Mouse (Mus musculus): ENCODE measurements at regions not wholly inside any gene's neighbourhood (a gene's known extent, or its start where the extent isn't known, plus 50 kb on each side); places are given as distances from the start of the nearest gene placed in this dataset.

DNA sequence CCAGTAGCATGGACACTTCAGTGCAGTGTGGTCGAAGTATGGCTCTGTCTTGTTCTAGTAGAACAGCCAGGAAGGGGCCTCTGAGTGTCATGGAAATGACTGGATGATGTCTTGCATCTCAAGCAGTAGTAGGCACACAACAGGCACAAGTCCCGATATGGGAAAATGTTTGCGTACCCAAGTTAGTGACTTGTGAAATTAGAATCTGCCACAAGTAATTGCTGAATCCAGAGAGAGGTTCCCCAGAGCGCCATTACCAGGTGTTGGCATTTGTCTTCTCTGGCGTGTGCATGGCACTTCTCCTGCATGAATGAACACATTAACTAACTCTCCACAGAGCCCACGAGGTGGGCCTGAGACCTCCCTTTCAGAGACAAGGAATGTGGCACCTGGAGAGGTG is 199.3 kb downstream of the Ackr3 start:
- no peak for DNase-seq (ENCODE audit: low spot score)

DNA sequence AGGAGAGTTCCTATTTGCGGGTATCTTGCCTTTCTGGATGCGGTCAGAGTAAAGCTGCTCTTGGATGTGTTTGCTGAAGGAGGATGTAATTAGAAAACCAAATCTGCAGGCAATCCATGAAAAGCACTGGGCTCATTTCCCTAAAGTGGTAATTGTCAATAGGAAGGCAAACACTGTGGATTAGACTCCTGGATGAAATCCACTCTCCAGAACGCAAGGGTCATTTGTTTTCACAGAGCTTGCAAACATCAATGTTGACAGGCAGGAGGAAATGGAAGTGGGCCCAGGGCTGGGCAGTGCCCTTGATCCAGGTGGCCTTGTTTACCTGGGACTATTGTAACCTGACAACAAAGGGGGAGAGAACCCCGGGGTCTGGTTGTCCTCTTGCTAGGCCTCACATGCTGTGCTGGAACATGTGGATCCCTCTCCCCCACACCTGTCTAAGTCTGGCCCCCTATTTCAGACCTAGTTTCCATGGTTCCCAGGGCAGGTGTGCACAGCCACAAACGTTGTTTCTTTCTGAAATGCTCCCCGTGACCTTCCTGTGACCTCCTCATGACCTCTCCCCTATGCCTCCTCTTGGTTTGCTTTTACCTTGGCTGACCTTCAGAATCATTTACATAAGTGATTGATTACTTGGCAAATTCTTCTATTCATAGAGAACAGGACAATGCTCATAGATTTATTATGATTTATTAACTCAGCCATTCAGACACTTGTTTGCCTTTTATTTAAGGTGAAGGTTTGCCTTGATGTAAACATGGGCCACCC is 197.9 kb upstream of the Cops8 start:
- peak; percentile 9 for DNase-seq (ENCODE audit: low spot score)

DNA sequence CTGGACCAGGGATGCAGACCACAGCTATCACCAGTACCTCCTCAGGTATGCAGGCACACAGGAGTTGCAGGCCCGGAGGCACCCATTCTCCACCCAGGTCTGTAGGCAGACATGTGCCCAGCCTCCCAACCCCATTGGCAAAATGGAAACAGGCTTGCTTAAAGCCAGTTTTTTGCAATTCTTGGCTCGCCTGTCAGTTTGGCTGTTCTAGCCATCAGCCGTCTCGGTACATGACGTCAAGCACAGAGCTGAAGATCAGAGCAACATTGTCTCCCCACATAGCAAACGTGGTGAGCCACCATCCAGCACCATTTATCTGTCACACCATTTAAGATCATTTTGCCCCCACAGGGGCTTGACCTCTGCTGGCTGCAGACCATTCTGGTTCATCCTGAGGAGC is 196.1 kb upstream of the Cops8 start:
- DNase-seq (ENCODE audit: low spot score): peak; percentile 14

DNA sequence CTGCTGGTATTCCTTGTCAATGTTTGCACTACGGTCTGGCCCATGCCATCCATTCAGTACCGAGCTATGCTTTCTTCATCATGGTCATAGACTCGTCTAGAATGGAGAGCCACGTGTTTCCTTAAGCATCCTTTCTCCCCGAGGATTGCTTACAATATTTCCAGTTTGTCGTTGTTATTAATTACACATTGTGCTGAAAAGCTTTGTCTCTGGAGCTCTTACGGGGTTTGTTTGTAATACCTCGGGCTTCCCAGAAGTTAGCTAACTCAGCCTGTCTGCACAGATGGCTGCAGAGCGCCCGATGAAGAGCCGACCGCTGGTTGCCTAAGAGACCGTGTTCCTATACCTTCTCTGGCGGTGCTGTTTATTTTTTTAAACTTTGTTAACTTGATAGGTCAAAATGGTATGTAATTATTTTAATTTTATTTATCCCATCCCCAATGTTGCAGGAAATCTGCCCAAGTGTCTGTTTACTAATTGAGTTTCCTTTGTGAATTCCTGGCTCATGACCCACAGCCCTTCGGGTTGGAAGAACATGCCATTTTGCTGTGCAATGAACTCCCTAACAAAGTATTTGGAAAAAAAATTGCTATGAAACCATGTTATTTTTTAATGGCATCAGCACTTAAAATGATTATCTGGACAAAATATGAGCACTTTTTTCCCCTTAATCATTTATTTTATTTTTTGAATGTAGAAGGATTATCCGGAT is 194.1 kb upstream of the Cops8 start:
- DNase-seq (ENCODE audit: low spot score): peak; percentile 71

DNA sequence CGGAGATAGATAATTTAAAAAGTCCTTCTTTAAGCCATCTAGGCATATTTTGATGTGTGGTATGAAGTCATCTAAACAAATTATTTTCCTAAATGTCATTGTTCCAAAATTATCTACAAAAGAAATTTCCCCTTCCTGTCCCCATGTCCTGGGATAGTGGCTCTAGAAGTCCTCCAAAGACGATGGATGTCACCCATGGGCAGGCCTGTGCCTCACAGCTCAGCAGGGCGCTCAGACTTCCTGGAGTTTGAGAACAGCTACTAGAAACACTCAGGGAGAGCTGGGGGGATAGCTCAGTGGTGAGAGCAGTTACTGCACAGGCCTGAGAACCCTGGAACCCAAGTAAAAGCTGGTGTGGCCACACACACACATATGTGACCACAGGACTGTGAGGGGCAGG is 193.5 kb upstream of the Cops8 start:
- peak; percentile 24 for DNase-seq (ENCODE audit: low spot score)

DNA sequence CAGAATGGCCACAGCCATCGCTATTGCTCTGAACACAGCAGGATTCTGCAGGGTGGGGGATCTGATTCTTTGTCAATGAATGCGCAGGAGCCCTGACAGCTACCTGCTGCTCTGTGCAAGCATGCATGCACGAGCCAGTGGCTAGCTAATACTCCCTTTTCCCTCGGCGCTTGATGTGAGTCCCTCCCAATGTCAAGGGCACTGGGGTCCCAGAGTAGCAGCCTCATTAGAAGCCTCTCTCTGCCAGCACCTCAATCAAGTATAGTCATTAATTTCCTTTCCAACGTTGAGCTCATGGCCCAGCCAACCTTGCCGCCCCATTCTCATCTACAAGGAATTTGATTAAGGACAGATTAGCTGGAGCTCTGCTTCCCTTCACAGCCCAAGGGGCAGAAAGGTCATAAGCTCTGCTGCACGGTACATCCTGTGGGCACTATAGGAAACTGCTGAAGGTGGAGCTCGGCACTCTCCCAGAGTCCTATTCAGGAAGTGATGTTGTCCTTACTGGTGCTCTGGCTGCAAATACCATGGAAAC is 190.2 kb upstream of the Cops8 start:
- peak; percentile 60 for DNase-seq (ENCODE audit: low spot score)

DNA sequence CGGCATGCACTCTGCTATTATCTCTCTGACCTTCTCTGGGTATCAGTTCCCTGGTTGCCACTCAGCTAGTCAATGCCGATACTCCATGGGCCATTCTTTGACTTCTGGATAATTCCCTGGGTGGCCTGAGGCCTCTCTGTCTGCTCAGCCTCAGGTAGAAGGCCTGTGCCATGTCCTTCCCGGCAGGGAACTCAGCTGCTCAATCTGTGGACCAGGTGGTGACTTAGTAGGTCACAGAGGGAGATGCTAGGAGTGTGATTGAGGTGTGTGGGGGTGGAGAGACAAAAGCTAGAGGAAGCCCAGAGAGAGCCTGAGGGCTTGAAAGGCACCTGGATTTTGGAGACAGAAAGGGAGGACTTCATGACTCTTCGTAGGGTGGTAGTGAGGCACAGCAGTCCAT is 188.0 kb upstream of the Cops8 start:
- DNase-seq (ENCODE audit: low spot score): no peak

DNA sequence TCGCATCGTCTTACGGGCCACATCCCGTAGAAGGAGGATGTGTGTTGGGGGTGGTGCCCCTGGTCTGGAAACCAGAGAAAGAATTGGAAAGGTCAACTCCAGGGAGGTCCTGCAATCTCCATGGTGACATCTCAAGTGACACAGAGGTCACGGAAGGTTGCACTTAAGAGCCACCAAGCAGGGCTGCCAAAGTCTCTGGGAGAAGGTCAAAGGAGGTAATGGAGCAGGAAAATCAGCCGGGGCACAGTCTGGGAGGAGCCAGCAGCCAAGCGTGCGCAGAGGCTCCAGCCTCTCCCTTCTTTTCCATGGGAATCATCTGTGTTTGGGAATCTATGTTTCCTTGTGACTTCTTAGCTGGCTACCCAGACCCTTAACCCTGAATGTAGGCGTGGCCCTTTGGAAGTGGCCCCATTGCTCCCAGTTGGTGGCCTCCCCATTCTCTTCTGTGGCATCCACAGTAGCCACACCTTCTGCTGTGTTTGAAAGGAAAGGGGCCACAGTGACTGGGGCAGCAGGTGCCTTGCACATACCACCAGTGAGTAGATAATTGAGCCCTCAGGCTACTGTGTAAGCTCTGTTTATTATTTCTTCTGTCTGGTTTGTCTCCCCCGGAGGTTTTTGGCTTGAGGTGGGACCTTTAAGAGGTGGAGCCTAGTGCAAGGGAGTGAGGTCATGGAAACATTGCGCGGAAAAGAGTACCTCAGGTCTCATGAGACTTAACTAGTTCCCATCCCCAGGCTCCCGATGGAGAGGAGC is 178.5 kb upstream of the Cops8 start:
- no peak for DNase-seq (ENCODE audit: low spot score)

DNA sequence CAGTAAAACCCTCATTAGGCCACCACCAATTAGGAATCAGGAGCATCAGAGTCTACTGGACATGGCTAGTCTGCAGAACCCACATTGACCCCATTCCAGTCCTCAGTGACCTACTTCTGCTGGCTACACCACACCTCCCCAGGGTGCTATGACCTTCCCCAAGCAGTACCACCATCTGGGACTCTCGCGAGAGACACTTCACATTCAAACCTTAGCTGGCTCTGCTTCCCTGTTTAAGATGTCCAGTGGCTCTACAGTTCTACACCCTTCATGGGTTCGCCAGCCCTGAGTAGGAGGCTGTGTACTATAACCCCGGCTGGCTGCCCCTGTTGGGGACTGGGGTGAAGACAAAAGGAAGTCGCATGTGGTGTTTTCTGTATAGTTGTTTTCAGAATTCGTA is 174.4 kb upstream of the Cops8 start:
- no peak for DNase-seq (ENCODE audit: low spot score)

DNA sequence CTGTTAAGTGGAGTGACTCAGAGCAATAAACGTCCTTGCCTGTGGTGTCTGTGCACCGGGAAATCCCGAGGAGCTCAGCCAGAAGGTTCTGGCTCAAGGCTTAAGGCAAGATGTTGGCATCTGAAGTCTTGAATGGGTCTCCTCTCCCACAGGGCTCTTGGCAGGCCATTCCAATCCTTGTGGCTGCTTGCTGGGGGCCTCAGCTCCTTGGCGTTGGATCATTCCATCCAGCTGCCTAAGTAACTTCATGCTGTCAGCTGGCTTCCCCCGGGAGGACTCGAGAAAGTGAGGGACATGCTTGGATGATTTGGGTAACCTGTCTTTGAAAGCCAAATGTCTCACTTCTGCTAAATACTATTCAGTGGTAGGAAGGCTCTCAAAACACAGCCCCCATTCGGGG is 174.0 kb upstream of the Cops8 start:
- DNase-seq (ENCODE audit: low spot score): no peak

DNA sequence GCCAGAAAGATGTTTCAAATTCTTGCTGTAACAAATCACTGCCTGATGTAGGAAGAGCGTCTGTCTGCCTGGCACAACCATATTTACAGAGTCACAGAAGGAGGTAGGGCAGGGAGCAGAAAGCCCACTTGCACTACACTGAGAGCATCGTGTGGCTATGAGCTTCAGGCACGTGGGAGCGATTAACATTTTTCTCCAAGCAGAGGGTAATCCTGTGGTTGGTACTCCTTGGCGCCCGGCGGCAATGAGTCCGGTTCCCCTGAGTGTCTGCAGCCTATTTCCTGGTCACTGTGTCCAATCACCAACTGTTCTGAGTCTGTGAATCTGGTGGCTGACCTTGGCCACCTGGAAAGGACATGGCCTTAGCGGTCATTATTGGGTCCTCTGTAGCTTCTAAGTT is 172.3 kb upstream of the Cops8 start:
- DNase-seq (ENCODE audit: low spot score): no peak

DNA sequence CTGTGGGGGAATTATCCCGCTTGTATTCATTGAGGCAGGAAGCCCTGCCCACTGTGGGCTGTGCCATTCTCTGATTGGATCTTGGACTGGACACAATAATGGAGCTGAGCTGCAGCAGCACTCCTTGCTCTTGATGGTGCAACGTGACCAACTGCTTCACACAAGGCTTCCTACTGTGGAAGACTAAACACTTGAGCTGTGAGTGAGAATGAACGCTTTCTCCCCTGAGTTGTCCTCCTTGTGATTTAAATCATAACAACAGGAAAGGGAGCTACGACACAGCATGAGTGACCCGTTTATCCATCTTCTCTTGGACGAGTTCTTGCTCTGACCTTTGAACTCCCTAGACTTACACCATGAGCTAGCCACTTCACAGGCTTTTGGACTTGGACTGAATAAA is 171.0 kb upstream of the Cops8 start:
- no peak for DNase-seq (ENCODE audit: low spot score)

DNA sequence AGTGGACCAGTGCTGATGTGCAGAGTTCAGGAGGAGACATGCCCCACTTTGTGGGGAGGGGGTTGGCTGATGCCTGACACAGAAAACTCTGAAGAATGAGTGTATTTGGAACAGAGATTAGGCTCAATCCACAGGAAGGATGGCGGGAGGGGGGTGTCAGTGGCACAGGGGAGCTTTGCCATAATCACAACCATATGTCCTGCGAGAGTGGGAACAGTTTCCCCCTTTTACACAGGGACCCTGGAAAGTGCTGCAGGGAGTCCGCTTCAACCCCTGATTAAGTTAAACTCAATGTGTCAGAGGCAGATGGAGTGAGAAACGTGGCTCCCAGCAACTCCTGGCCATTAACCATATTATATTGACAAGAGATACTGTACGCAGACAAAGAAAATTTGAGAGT is 168.9 kb upstream of the Cops8 start:
- DNase-seq (ENCODE audit: low spot score): no peak

DNA sequence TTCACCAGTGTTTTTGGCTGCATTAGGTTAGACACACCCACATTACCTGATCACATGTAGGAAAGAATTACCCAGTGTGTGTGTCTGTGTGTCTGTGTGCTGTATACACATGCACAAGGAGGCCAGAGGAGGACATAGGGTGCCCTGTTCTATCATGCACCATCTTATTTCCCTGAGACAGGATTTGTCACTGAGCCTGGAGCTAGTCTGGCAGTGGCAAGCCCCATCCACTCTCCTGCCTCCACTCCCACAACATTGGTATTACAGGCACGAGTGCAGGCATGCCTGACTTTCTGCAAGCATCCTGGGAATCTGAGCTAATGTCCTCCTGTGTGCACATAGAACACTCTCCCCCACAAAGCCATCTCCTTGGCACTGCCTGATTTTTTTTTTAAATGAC is 162.1 kb upstream of the Cops8 start:
- peak; percentile 24 for DNase-seq (ENCODE audit: low spot score)

DNA sequence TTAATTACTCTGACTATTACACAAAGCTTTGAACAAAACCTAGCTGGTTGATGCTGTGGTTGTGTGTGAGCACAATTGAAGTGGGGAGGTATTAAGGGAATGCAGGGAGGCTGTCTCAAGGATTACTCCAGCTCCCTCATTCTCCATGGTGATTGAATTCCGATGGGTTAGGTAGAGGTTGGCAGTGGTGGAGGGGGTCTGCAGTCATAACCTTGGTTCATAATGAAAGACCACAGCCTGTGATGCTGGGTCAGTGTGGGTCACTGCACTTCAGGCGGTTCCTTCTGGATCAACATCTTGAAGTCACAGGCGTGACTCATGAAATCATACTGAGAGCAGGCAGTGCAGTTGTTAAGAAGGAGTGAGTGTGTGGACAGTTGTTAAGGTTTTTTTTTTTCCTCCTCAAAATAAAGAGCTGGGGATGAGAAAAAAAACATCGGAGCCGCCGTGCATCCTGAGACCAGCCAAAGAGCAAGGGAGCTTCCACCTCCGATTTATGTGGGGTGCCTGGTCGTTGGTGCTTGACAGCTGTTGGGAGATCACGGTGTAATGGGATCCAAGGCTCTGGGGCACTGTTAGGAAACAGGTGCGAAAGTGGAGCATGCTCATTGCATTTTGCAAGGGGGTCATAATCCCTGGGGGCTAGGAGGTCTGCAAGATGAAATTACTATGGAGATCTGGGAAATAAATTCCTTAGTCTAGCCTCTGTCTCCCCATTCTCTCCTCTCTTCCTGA is 161.5 kb upstream of the Cops8 start:
- no peak for DNase-seq (ENCODE audit: low spot score)

DNA sequence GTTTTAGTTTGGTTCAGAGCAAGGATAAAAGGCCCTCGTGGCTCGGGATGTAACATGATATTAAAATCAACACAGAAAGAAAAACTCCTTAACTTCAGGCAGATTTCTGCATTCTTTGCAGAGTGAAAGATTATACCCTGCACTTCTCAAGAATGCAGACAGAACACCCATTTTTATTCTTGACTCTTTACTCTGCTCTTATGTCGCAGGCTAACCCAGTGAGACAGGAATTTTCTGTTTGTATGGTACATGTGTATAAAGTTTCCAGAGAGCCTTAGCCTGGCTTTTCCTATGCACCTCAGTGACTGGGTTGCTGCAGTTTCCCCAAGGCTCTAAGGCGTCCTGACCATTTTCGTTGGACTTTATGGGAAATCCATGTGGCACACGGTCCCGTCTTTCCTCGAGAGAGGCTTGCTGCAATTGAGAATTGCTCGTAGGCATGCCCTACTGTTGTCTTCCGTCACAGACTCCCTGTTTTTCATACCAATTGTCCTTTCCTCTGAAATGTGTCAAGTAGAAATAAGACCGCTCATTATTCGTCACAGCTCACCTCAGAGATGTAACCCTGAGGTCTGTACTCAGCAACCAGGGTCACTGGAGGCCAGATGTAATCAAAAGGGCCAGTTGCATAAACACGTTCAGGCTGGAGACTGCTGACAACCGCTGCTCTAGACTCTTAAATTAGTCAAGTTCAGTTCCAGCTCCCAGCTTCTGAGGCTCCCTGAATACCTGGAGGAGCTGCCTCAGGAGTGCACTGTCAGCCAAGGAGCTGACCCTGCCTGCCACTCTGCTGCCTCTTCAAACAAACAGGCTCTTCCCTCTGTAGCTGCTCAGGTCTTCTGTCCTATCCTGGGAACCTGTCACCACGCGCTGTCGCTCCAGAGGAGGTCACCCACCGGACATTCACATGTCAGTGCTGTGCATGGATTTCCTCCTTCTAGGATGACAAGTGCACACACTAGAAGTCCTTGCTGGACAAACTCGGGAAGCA is 160.2 kb upstream of the Cops8 start:
- no peak for DNase-seq (ENCODE audit: low spot score)

DNA sequence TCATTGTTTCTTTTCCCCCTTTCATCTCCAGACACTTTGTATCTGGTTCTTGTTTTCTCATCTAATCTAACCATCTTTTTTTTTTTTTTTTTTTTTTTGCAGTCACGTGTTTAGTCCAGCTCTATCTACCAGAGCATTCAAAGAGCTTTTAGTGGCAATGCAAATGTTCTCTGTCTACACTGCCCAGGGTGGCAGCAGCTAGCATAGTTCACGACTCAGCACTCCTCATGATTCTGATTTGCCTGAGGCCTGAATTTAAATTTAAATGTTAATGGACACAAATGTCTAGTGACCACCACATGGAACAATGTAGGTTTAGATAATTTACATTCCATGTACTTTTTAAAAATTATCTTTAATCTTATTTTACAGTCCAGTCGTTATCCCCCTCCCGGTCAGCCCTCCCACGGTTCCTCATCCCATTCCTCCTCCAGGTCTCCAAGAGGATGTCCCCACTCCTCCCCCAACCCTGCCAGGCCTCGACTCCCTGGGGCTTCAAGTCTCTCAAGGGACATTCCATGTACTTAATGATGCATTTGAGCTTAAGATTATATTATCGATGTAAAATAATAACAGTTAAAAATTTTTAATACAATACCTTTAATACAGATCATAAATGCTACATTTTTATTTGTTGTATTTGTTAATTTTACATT is 153.1 kb upstream of the Cops8 start:
- no peak for DNase-seq (ENCODE audit: low spot score)

DNA sequence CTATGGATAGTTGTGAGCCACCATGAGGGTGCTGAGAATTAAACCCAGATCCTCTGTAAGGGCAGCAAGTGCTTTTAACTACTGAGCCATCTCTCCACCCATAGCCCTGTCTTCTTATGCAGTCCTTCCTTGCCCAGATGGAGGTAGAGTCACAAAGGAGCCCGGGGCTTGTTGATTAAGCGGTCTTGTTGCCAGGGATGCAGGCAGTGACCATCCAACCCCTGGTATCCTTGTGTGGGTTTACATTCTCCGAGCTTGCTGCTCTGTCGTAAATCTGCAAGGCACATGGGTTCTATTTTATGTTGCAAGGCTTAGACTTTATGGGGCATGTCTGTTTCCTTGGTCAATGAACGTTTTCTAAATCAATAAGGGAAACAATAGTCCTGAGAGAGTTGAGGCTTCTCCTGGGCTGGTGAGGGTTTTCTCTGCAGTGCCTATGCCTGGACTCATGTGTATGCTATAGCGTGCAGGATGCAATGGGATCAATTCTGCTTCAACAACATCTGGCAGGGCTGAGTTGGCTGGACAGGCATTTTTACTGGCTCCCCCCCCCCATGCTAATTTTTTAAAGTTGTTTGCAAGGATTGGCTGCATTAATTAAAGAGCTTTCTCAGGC is 150.7 kb upstream of the Cops8 start:
- DNase-seq (ENCODE audit: low spot score): no peak

DNA sequence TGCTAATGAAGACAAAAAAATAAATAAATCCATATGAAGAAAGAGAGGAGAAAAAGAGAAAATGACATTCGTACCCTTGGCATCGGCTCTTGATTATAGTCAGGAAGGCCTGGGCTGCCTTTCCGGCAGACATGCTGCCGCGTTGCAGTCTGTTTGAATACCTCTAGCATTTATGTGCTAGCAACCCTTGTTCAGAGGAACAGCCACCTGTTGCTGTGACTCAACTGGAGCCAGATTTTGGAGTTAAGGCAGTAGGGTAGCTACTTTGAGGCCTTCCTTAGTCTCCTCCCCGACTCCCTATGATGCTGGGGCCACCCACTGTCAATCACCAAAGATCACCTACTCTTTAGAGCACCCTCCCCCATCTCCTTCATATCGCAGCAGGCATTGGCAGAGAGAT is 148.5 kb upstream of the Cops8 start:
- DNase-seq (ENCODE audit: low spot score): no peak

DNA sequence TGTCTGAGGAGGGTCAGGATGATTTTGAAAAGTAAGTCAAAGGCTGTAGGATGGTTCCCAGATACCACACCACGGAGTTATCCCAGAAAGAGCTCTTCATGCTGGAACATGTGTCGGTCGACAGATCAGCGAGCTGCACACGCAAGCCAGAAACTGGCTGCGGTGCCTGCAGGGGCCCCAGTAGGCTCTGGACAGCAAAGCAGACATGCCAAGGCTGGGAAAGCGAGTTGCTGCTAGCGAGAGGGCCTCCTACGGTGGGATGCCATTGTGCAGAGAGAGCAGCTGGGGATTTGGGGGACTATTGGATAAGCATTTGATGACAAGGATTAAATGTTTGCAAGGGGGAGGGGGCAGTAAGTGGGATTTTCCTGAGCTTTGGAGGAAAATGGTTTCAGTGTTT is 145.4 kb upstream of the Cops8 start:
- no peak for DNase-seq (ENCODE audit: low spot score)
